7 mouse cellular contexts compared by ENCODE assay signal in the genomic region with DNA sequence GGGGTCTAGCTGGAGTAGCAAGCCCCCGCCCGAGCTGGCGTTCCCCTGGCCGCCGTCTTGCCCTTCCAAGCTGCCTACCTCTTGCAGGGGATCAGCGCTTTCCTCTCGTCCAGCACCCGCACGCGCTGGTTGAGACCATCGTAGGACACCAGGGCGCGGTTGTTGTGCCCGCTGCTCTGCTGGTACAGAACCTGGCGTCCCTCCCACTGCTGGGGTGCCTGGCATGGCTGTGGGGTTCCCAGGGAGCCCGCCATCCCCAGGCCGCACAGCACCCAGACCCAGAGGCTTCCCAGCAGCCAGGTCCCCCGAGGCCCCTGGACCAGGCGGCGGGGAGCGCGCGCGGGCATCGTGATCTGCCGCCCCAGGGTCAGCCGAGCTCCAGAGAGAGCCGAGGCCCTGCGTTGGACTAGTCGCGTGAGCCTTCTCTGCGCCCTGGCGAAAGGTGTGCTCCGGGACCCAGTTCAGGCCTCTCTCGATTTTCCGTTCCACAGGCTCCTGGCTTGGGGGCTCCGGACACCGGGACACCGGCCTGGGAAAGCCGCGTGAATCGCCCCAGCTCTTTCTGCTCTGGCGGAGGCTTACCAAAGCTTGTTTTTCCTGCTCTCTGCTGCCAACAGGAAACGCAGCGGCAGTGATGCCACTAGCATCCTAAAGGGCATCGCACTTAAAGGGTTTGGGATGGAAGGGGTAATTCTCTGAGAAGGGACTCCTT. TPM values are rescaled to one million over a fixed set of nuclear protein-coding genes. Genes with fewer than 3 reads are reported as not detected.
DNase-seq lines count a peak whose midpoint lies in the region; ATAC-seq and TF ChIP-seq lines count a peak whose summit lies in the region.

Epdr1 (minus strand) TSS at position 712 of the 712 bp plus-strand sequence.

- peak within 1 kb of the TSS; percentile 89 for H3K9ac ChIP-seq in intestine, embryonic 16.5 days (ENCODE audit: low read depth, low read length)
- peak within 1 kb of the TSS; percentile 91 for H3K9ac ChIP-seq in midbrain, embryonic 11.5 days (ENCODE audit: low read length)

- peaks cover 24% of the 10 kb centered on the region for H3K4me1 ChIP-seq in embryonic facial prominence, embryonic 10.5 days
- 0 out of 2 replicates have a peak, but pooled peaks cover 4% of the 10 kb centered on the region for H3K4me1 ChIP-seq in intestine, embryonic 16.5 days (ENCODE audit: control insufficient read depth, insufficient read depth, low read length)
- H3K4me1 ChIP-seq in limb, embryonic 10.5 days: peaks cover 21% of the 10 kb centered on the region
- peaks cover 21% of the 10 kb centered on the region for H3K4me1 ChIP-seq in midbrain, embryonic 11.5 days (ENCODE audit: control insufficient read depth, insufficient read depth, low read length)
- no peaks in the 10 kb centered on the region; the same call in 1 of the 2 replicates for H3K4me1 ChIP-seq in spleen, adult 2 months (ENCODE audit: control insufficient read depth, insufficient read depth, insufficient read length)

- peak; percentile 88 for ATAC-seq in intestine, embryonic 16.5 days
- peak; percentile 82 for ATAC-seq in midbrain, embryonic 11.5 days (ENCODE audit: low FRiP score)

- peak; percentile 61 for DNase-seq in adrenal gland, postnatal 25 days
- peak; percentile 80 for DNase-seq in embryonic facial prominence, embryonic 10.5 days (ENCODE audit: low spot score)
- peak; percentile 31 to 66 for DNase-seq in gastrocnemius, postnatal 4 days (ENCODE audit: low spot score in 2 of 2)
- DNase-seq in limb, embryonic 10.5 days (ENCODE audit: low spot score): peak; percentile 78
- peak; percentile 98 for DNase-seq in midbrain, embryonic 11.5 days (ENCODE audit: low spot score, missing footprints)
- no peak for DNase-seq in spleen, adult 2 months (ENCODE audit: low read depth in 1 of 2, low spot score in 2 of 2)

- no peaks in the 10 kb centered on the region for H3K36me3 ChIP-seq in embryonic facial prominence, embryonic 10.5 days (replicated peaks)
- H3K36me3 ChIP-seq in intestine, embryonic 16.5 days (ENCODE audit: control insufficient read depth, insufficient read depth, low read length): no peaks in the 10 kb centered on the region
- no peaks in the 10 kb centered on the region for H3K36me3 ChIP-seq in limb, embryonic 10.5 days
- H3K36me3 ChIP-seq in midbrain, embryonic 11.5 days (ENCODE audit: control insufficient read depth, insufficient read depth, low read length): no peaks in the 10 kb centered on the region
- H3K36me3 ChIP-seq in spleen, adult 2 months (ENCODE audit: control insufficient read depth, insufficient read depth, low read length): no peaks in the 10 kb centered on the region

- H3K4me3 ChIP-seq in embryonic facial prominence, embryonic 10.5 days: peak within 1 kb of the TSS; percentile 85
- peak within 1 kb of the TSS; percentile 79 for H3K4me3 ChIP-seq in intestine, embryonic 16.5 days (ENCODE audit: low read length)
- H3K4me3 ChIP-seq in limb, embryonic 10.5 days: peak within 1 kb of the TSS; percentile 71
- peak within 1 kb of the TSS; percentile 72 for H3K4me3 ChIP-seq in midbrain, embryonic 11.5 days (ENCODE audit: low read depth, low read length)
- peak within 1 kb of the TSS; percentile 47 for H3K4me3 ChIP-seq in spleen, adult 2 months (ENCODE audit: extremely low read depth, insufficient read depth, insufficient read length)

- TF ChIP-seq CTCF in spleen, adult 2 months (IDR thresholded peaks at IDR 0.05; ENCODE audit: extremely low read depth, insufficient read depth, insufficient read length, insufficient replicate concordance): 0 out of 2 replicates have a peak, but pooled peaks have one; percentile 10

- peaks cover 39% of the 10 kb centered on the region for H3K27me3 ChIP-seq in embryonic facial prominence, embryonic 10.5 days (replicated peaks; ENCODE audit: low read depth, poor library complexity, severe bottlenecking)
- no peaks in the 10 kb centered on the region for H3K27me3 ChIP-seq in intestine, embryonic 16.5 days (replicated peaks; ENCODE audit: control insufficient read depth, insufficient read depth, low read length)
- peaks cover 31% of the 10 kb centered on the region for H3K27me3 ChIP-seq in limb, embryonic 10.5 days (ENCODE audit: low read depth, poor library complexity, severe bottlenecking)
- H3K27me3 ChIP-seq in midbrain, embryonic 11.5 days (ENCODE audit: control insufficient read depth, insufficient read depth, low read length): peaks cover 5% of the 10 kb centered on the region; the same call in 1 of the 2 replicates
- peaks cover 6% of the 10 kb centered on the region for H3K27me3 ChIP-seq in spleen, adult 2 months (ENCODE audit: control insufficient read depth, insufficient read depth, low read length)

- TF ChIP-seq POLR2A in spleen, adult 2 months (IDR thresholded peaks at IDR 0.05; ENCODE audit: low read depth, low read length): no peak

- H3K4me2 ChIP-seq in intestine, embryonic 16.5 days (ENCODE audit: low read depth, low read length): peak within 1 kb of the TSS; percentile 97
- H3K4me2 ChIP-seq in midbrain, embryonic 11.5 days: peak within 1 kb of the TSS; percentile 88

- no peaks in the 10 kb centered on the region for H3K9me3 ChIP-seq in embryonic facial prominence, embryonic 10.5 days
- H3K9me3 ChIP-seq in intestine, embryonic 16.5 days (ENCODE audit: control insufficient read depth, low read length): no peaks in the 10 kb centered on the region
- H3K9me3 ChIP-seq in limb, embryonic 10.5 days (replicated peaks): no peaks in the 10 kb centered on the region
- no peaks in the 10 kb centered on the region for H3K9me3 ChIP-seq in midbrain, embryonic 11.5 days (ENCODE audit: control insufficient read depth, low read length)

- peak within 1 kb of the TSS; percentile 91 for H3K27ac ChIP-seq in embryonic facial prominence, embryonic 10.5 days (replicated peaks)
- peak within 1 kb of the TSS; percentile 5; the same call in 1 of the 2 replicates for H3K27ac ChIP-seq in intestine, embryonic 16.5 days (ENCODE audit: low read length)
- peak within 1 kb of the TSS; percentile 91 for H3K27ac ChIP-seq in limb, embryonic 10.5 days
- peak within 1 kb of the TSS; percentile 63 for H3K27ac ChIP-seq in midbrain, embryonic 11.5 days (ENCODE audit: low read depth, low read length)
- H3K27ac ChIP-seq in spleen, adult 2 months (ENCODE audit: insufficient read depth, low read length): peak within 1 kb of the TSS; percentile 16; the same call in 1 of the 2 replicates

- WGBS in embryonic facial prominence, embryonic 10.5 days: 0% methylated on average over 46 of the region's 46 CpGs
- under 1% methylated on average over 46 of the region's 46 CpGs for WGBS in intestine, embryonic 16.5 days
- 1% methylated on average over 46 of the region's 46 CpGs for WGBS in limb, embryonic 10.5 days
- WGBS in midbrain, embryonic 11.5 days: under 1% methylated on average over 45 of the region's 46 CpGs
- 3% methylated on average over 46 of the region's 46 CpGs for WGBS in spleen, adult 2 months

RNA-seq across cellular contexts. Expression of gene Epdr1, which starts in this region (rescaled TPM):
- total RNA-seq in adrenal gland, postnatal 25 days (2021): 13.8 and 17.8 TPM in 2 replicates
- polyA plus RNA-seq in embryonic facial prominence, embryonic 10.5 days (2016; fragmentation: Nextera tagmentation; extraction: Ambion mirVana): 12.1 and 13.2 TPM in 2 replicates
- total RNA-seq in gastrocnemius, postnatal 4 days (2021): 10 to 100 TPM; 35.9 to 44.4 TPM
- 14.0 and 15.0 TPM in 2 replicates for polyA plus RNA-seq in intestine, embryonic 16.5 days (2015; fragmentation: Nextera tagmentation; extraction: Ambion mirVana)
- 12.2 and 13.8 TPM in 2 replicates for polyA plus RNA-seq in limb, embryonic 10.5 days (2016; fragmentation: Nextera tagmentation; extraction: Ambion mirVana)
- 22.9 and 24.5 TPM in 2 replicates for polyA plus RNA-seq in midbrain, embryonic 11.5 days (2014; fragmentation: Nextera tagmentation; extraction: Ambion mirVana)
- polyA plus RNA-seq in spleen, adult 2 months (2012; rRNA removed): 6.5 and 7.8 TPM in 2 replicates

Comparison
In these comparisons a context has a peak if more than half of its experiments do, and no peak if none do; other contexts are left out.
1. DNase-seq: peak in adrenal gland, postnatal 25 days (single experiment), embryonic facial prominence, embryonic 10.5 days (single experiment), gastrocnemius, postnatal 4 days (2 of 2), limb, embryonic 10.5 days (single experiment) and midbrain, embryonic 11.5 days (single experiment); none in spleen, adult 2 months (0 of 2).
2. H3K27ac ChIP-seq: peak in every context shown above with its lines; median percentile 91 in embryonic facial prominence, embryonic 10.5 days; 91 in limb, embryonic 10.5 days; 63 in midbrain, embryonic 11.5 days; 16 in spleen, adult 2 months; 5 in intestine, embryonic 16.5 days.
3. Peak in every context shown above with its lines, with median percentiles within 50 percentile points of each other: H3K4me3 ChIP-seq.